Mouse (Mus musculus): ENCODE data around the gene Tmem143. TPM values are rescaled to one million over a fixed set of nuclear protein-coding genes. Genes with fewer than 3 reads are reported as not detected.

Tmem143 gene
- total and polyA plus RNA-seq, 3 experiments: 8.8 to 14.6 (median 14.2) TPM

- H3K4me1 ChIP-seq (ENCODE audit: control insufficient read depth in 1 of 2, insufficient read depth in 2 of 2): peaks cover 3 to 22% of the 10 kb centered on the region in 2 experiments; a peak in 3 of 4 replicates
- no peak overlapping the region for H3K27ac ChIP-seq (ENCODE audit: insufficient read depth, low read depth)
- H3K36me3 ChIP-seq (replicated peaks in 1 of 2; ENCODE audit: control insufficient read depth in 1 of 2, insufficient read depth in 1 of 2, low read length in 1 of 2): peaks cover 0 to 5% of the 10 kb centered on the region in 2 experiments
- no peaks in the 10 kb centered on the region for H3K79me2 ChIP-seq (replicated peaks; ENCODE audit: control insufficient read depth, extremely low read depth, insufficient read depth, poor library complexity, severe bottlenecking)
- no peak for DNase-seq (ENCODE audit: extremely low read depth)
- no peaks in the 10 kb centered on the region for H3K9me3 ChIP-seq (replicated peaks; ENCODE audit: low read length)
- no peaks in the 10 kb centered on the region for H3K27me3 ChIP-seq (replicated peaks)
- H3K9ac ChIP-seq (ENCODE audit: insufficient read depth, low read depth): no peak overlapping the region
- dilution Hi-C loops (cut with MboI; ENCODE audit: extremely low pct_ligation_motif_present, extremely low pct_unique_long_range_greater_than_20kb, low sequenced_read_pairs) (no loop called here), in situ Hi-C loops (cut with MboI; ENCODE audit: low pct_ligation_motif_present, low pct_unique_long_range_greater_than_20kb, low sequenced_read_pairs) (no loop called here)
- peak overlapping the region in 1 of 3 experiments; percentile 22 for H3K4me3 ChIP-seq (replicated peaks in 1 of 3; ENCODE audit: low read depth in 2 of 3, low read length in 2 of 3, poor library complexity in 1 of 3)
- no peak overlapping the region for H3K4me2 ChIP-seq (ENCODE audit: insufficient read depth, low read depth, poor library complexity, severe bottlenecking)
- no peak for TF ChIP-seq RCOR1 (conservative IDR thresholded peaks at IDR 0.05; ENCODE audit: low read depth, low read length)
- TF ChIP-seq SMC3 (IDR thresholded peaks at IDR 0.05; ENCODE audit: low read depth, low read length): no peak
- no peak for TF ChIP-seq E2F4 (IDR thresholded peaks at IDR 0.05; ENCODE audit: insufficient replicate concordance, low read depth, low read length)
- TF ChIP-seq CHD2 (IDR thresholded peaks at IDR 0.05; ENCODE audit: low read length): no peak
- TF ChIP-seq PAX5 (IDR thresholded peaks at IDR 0.05; ENCODE audit: low read length): no peak
- no peak for TF ChIP-seq MAX (IDR thresholded peaks at IDR 0.05; ENCODE audit: low read length)
- TF ChIP-seq TCF12 (IDR thresholded peaks at IDR 0.05; ENCODE audit: low read depth, low read length): no peak
- TF ChIP-seq NELFE (IDR thresholded peaks at IDR 0.05; ENCODE audit: low read depth, low read length): no peak
- no peak for TF ChIP-seq SIN3A (IDR thresholded peaks at IDR 0.05; ENCODE audit: low read length)
- no peak for TF ChIP-seq CHD1 (IDR thresholded peaks at IDR 0.05; ENCODE audit: low read depth, low read length)
- no peak for TF ChIP-seq TBP (conservative IDR thresholded peaks at IDR 0.05; ENCODE audit: low read depth, low read length)
- no peak for TF ChIP-seq POLR2A (IDR thresholded peaks at IDR 0.05; ENCODE audit: low read depth, low read length)
- no peak for TF ChIP-seq CTCF (conservative IDR thresholded peaks at IDR 0.05 in 1 of 2, IDR thresholded peaks at IDR 0.05 in 1 of 2; ENCODE audit: low read depth in 2 of 2, low read length in 2 of 2)
These were observed 717 bp upstream of the Tmem143 start for GRCm38 (mm10) chr7:45895931-45896516.

GRCm38 (mm10) chr7:45897258-45897757, 567 bp downstream of the Tmem143 start:
- H3K4me1 ChIP-seq (ENCODE audit: control insufficient read depth in 1 of 2, insufficient read depth in 2 of 2): peaks cover 3 to 27% of the 10 kb centered on the region in 2 experiments; a peak in 3 of 4 replicates
- dilution Hi-C loops (cut with MboI; ENCODE audit: extremely low pct_ligation_motif_present, extremely low pct_unique_long_range_greater_than_20kb, low sequenced_read_pairs) (no loop called here), in situ Hi-C loops (cut with MboI; ENCODE audit: low pct_ligation_motif_present, low pct_unique_long_range_greater_than_20kb, low sequenced_read_pairs) (no loop called here)
- no peaks in the 10 kb centered on the region for H3K79me2 ChIP-seq (replicated peaks; ENCODE audit: control insufficient read depth, extremely low read depth, insufficient read depth, poor library complexity, severe bottlenecking)
- no peaks in the 10 kb centered on the region for H3K9me3 ChIP-seq (replicated peaks; ENCODE audit: low read length)
- H3K9ac ChIP-seq (ENCODE audit: insufficient read depth, low read depth): peak overlapping the region; percentile 79
- peak overlapping the region; percentile 59 for H3K27ac ChIP-seq (ENCODE audit: insufficient read depth, low read depth)
- DNase-seq (ENCODE audit: extremely low read depth): peak; percentile 82
- H3K4me2 ChIP-seq (ENCODE audit: insufficient read depth, low read depth, poor library complexity, severe bottlenecking): peak overlapping the region; percentile 68
- H3K36me3 ChIP-seq (replicated peaks in 1 of 2; ENCODE audit: control insufficient read depth in 1 of 2, insufficient read depth in 1 of 2, low read length in 1 of 2): peaks cover 0 to 7% of the 10 kb centered on the region in 2 experiments
- H3K4me3 ChIP-seq (replicated peaks in 1 of 3; ENCODE audit: low read depth in 2 of 3, low read length in 2 of 3, poor library complexity in 1 of 3): peak overlapping the region; percentile 63 to 80 (median 77)
- H3K27me3 ChIP-seq (replicated peaks): no peaks in the 10 kb centered on the region
- TF ChIP-seq PAX5 (IDR thresholded peaks at IDR 0.05; ENCODE audit: low read length): no peak
- no peak for TF ChIP-seq RAD21 (IDR thresholded peaks at IDR 0.05; ENCODE audit: low read depth, low read length)
- TF ChIP-seq JUND (conservative IDR thresholded peaks at IDR 0.05; ENCODE audit: low read depth, low read length): no peak
- TF ChIP-seq ELF1 (IDR thresholded peaks at IDR 0.05; ENCODE audit: low read depth, low read length): no peak
- TF ChIP-seq POLR2AphosphoS2 (IDR thresholded peaks at IDR 0.05; ENCODE audit: low read depth, low read length): no peak
- no peak for TF ChIP-seq SMC3 (IDR thresholded peaks at IDR 0.05; ENCODE audit: low read depth, low read length)
- no peak for TF ChIP-seq ZNF384 (IDR thresholded peaks at IDR 0.05; ENCODE audit: low read depth, low read length)
- 0 out of 2 replicates have a peak, but pooled peaks have one; percentile 7 for TF ChIP-seq IRF4 (IDR thresholded peaks at IDR 0.05; ENCODE audit: low read depth, low read length)
- TF ChIP-seq CTCF (conservative IDR thresholded peaks at IDR 0.05 in 1 of 2, IDR thresholded peaks at IDR 0.05 in 1 of 2; ENCODE audit: low read depth in 2 of 2, low read length in 2 of 2): no peak
- 0 out of 2 replicates have a peak, but pooled peaks have one; percentile 9 for TF ChIP-seq NELFE (IDR thresholded peaks at IDR 0.05; ENCODE audit: low read depth, low read length)
- TF ChIP-seq BHLHE40 (IDR thresholded peaks at IDR 0.05; ENCODE audit: low read depth, low read length): peak; percentile 42; the same call in 1 of the 2 replicates
- no peak for TF ChIP-seq UBTF (IDR thresholded peaks at IDR 0.05; ENCODE audit: low read depth, low read length)
- TF ChIP-seq ETS1 (conservative IDR thresholded peaks at IDR 0.05; ENCODE audit: low read depth, low read length): no peak
- no peak for TF ChIP-seq EP300 (IDR thresholded peaks at IDR 0.05; ENCODE audit: low read length)
- no peak for TF ChIP-seq JUN (IDR thresholded peaks at IDR 0.05; ENCODE audit: insufficient read depth, low read depth, low read length)
- TF ChIP-seq USF1 (IDR thresholded peaks at IDR 0.05; ENCODE audit: low read depth, low read length): no peak; the same call in 1 of the 2 replicates
- TF ChIP-seq GABPA (IDR thresholded peaks at IDR 0.05; ENCODE audit: insufficient replicate concordance, low read depth, low read length): no peak
- TF ChIP-seq POLR2A (IDR thresholded peaks at IDR 0.05; ENCODE audit: low read depth, low read length): peak; percentile 49; the same call in 1 of the 2 replicates
- no peak for TF ChIP-seq KAT2A (IDR thresholded peaks at IDR 0.05; ENCODE audit: insufficient replicate concordance, low read length)
- TF ChIP-seq MAX (IDR thresholded peaks at IDR 0.05; ENCODE audit: low read length): no peak; the same call in 1 of the 2 replicates
- peak; percentile 57; the same call in 1 of the 2 replicates for TF ChIP-seq SIN3A (IDR thresholded peaks at IDR 0.05; ENCODE audit: low read length)
- TF ChIP-seq ZKSCAN1 (IDR thresholded peaks at IDR 0.05; ENCODE audit: borderline replicate concordance, low read depth, low read length): no peak
- no peak for TF ChIP-seq MYC (IDR thresholded peaks at IDR 0.05; ENCODE audit: low read depth, low read length)
- TF ChIP-seq USF2 (conservative IDR thresholded peaks at IDR 0.05; ENCODE audit: low read depth, low read length): no peak
- no peak for TF ChIP-seq E2F4 (IDR thresholded peaks at IDR 0.05; ENCODE audit: insufficient replicate concordance, low read depth, low read length)
- TF ChIP-seq TCF12 (IDR thresholded peaks at IDR 0.05; ENCODE audit: low read depth, low read length): peak; percentile 20; the same call in 1 of the 2 replicates

Data from CH12.LX (cell line).